Comparison of ENCODE assay signal across 8 mouse cellular contexts in genomic region chr5:33983309-33984121, GRCm38 (mm10). TPM values are rescaled to one million over a fixed set of nuclear protein-coding genes. Genes with fewer than 3 reads are reported as not detected.
DNase-seq lines count a peak whose midpoint lies in the region; ATAC-seq lines count a peak whose summit lies in the region.

Gene Gm1673, plus strand, starts transcription at chr5:33983433.

- peak within 1 kb of the TSS; percentile 93 for H3K4me3 ChIP-seq in hindbrain, embryonic 11.5 days (ENCODE audit: low read depth, low read length)

- H3K36me3 ChIP-seq in hindbrain, embryonic 11.5 days (ENCODE audit: control insufficient read depth, insufficient read depth, low read length): no peaks in the 10 kb centered on the region

- peak within 1 kb of the TSS; percentile 92 for H3K9ac ChIP-seq in hindbrain, embryonic 11.5 days (ENCODE audit: low read depth, low read length)

- peaks cover 3% of the 10 kb centered on the region for H3K4me1 ChIP-seq in hindbrain, embryonic 11.5 days (replicated peaks; ENCODE audit: control insufficient read depth, insufficient read depth, low read length)

- ATAC-seq in hindbrain, embryonic 11.5 days (ENCODE audit: low FRiP score): peak; percentile 92

- peak; percentile 53 for DNase-seq in T-cell, adult 2 months (ENCODE audit: low spot score)
- DNase-seq in cerebellum, adult 9-10 months: peak; percentile 87
- DNase-seq in frontal cortex, postnatal 10 days (ENCODE audit: low spot score in 2 of 2): peak; percentile 87 to 91
- peak; percentile 95 for DNase-seq in hindbrain, embryonic 11.5 days (ENCODE audit: low spot score)
- DNase-seq in left cerebral cortex, adult 11 months (ENCODE audit: low spot score): peak; percentile 76
- peak; percentile 75 for DNase-seq in lung, postnatal 14 days
- DNase-seq in retina, postnatal 7 days (ENCODE audit: low read depth, low spot score): peak; percentile 72
- DNase-seq in urinary bladder, postnatal 14 days (ENCODE audit: low spot score): peak; percentile 79

- WGBS in hindbrain, embryonic 11.5 days: under 1% methylated on average over 82 of the region's 88 CpGs

- no peaks in the 10 kb centered on the region for H3K27me3 ChIP-seq in hindbrain, embryonic 11.5 days (ENCODE audit: control insufficient read depth, insufficient read depth, low read length)

- peak within 1 kb of the TSS; percentile 91 for H3K4me2 ChIP-seq in hindbrain, embryonic 11.5 days (replicated peaks; ENCODE audit: low read depth, low read length)

- H3K9me3 ChIP-seq in hindbrain, embryonic 11.5 days (ENCODE audit: control insufficient read depth, low read length): no peaks in the 10 kb centered on the region

- H3K27ac ChIP-seq in hindbrain, embryonic 11.5 days (ENCODE audit: low read depth, low read length): peak within 1 kb of the TSS; percentile 91

RNA-seq across cellular contexts. Expression of gene Gm1673, which starts in this region (rescaled TPM):
- 236 and 250 TPM in 2 replicates for polyA plus RNA-seq in hindbrain, embryonic 11.5 days (2014; fragmentation: Nextera tagmentation; extraction: Ambion mirVana)

Comparison
In these comparisons a context has a peak if more than half of its experiments do, and no peak if none do; other contexts are left out.
1. Peak in every context shown above with its lines: DNase-seq, ATAC-seq, H3K4me3 ChIP-seq and H3K27ac ChIP-seq.